Mouse (Mus musculus) CH12.LX (cell line): ENCODE results near the gene Plekhj1. TPM values are rescaled to one million over a fixed set of nuclear protein-coding genes. Genes with fewer than 3 reads are reported as not detected.

Experiments
- DNase-seq: peaks from one replicate; pipeline ENCODE4 v3.0.0-alpha.2; 2013; ENCODE audit errors: extremely low read depth
- H3K27ac ChIP-seq: 2 replicates; pipeline ENCODE4 v1.5.1; 2012; ENCODE audit warnings: low read depth, mild to moderate bottlenecking, control low read depth, moderate library complexity; ENCODE audit not compliant: insufficient read depth
- H3K27me3 ChIP-seq: replicated peaks from 2 replicates; pipeline ENCODE3; 2012; ENCODE audit warnings: inconsistent platforms
- H3K36me3 ChIP-seq, 2 experiments: replicated peaks in 1 of 2; 2 replicates each; pipeline versions ENCODE3 to v1.6.1; 2012; ENCODE audit warnings: inconsistent platforms in 1 of 2, low read length in 1 of 2, mild to moderate bottlenecking in 1 of 2, mixed read lengths in 1 of 2, moderate library complexity in 1 of 2; ENCODE audit not compliant: control insufficient read depth in 1 of 2, insufficient read depth in 1 of 2
- H3K4me1 ChIP-seq, 2 experiments: 2 replicates each; pipeline ENCODE4 v1.6.1; 2012; ENCODE audit warnings: inconsistent platforms in 1 of 2, moderate library complexity in 1 of 2; ENCODE audit not compliant: insufficient read depth in 2 of 2, control insufficient read depth in 1 of 2
- H3K4me2 ChIP-seq: 2 replicates; pipeline ENCODE4 v1.6.1; 2012; ENCODE audit warnings: low read depth, mild to moderate bottlenecking, control low read depth; ENCODE audit not compliant: poor library complexity, insufficient read depth, severe bottlenecking
- H3K4me3 ChIP-seq, 3 experiments: fragments of 150-350 bp in 1 of 3; sonication (generic) in 1 of 3; replicated peaks in 1 of 3; 2 replicates each; pipeline versions ENCODE3 to v1.5.1; 2011 to 2012; ENCODE audit warnings: low read depth in 2 of 3, low read length in 2 of 3, mild to moderate bottlenecking in 2 of 3, moderate library complexity in 2 of 3, control low read depth in 1 of 3, improper control_type of control experiment in 1 of 3, inconsistent platforms in 1 of 3, mixed read lengths in 1 of 3; ENCODE audit not compliant: poor library complexity in 1 of 3
- H3K79me2 ChIP-seq: replicated peaks from 2 replicates; pipeline ENCODE4 v1.6.1; 2012; ENCODE audit warnings: mild to moderate bottlenecking, moderate library complexity; ENCODE audit not compliant: control insufficient read depth, poor library complexity, insufficient read depth, severe bottlenecking; ENCODE audit errors: extremely low read depth
- H3K9ac ChIP-seq: 2 replicates; pipeline ENCODE4 v1.6.1; 2012; ENCODE audit warnings: low read depth, mild to moderate bottlenecking, control low read depth, moderate library complexity; ENCODE audit not compliant: insufficient read depth
- H3K9me3 ChIP-seq: replicated peaks from 2 replicates; pipeline ENCODE3; 2012; ENCODE audit warnings: low read length, inconsistent platforms, mixed read lengths
- BHLHE40 ChIP-seq: IDR thresholded peaks from 2 replicates; pipeline ENCODE4 v1.6.1; 2011; ENCODE audit warnings: mild to moderate bottlenecking, low read depth, low read length, improper control_type of control experiment
- CHD1 ChIP-seq: IDR thresholded peaks from 2 replicates; pipeline ENCODE4 v1.6.1; 2012; ENCODE audit warnings: low read depth, low read length, improper control_type of control experiment, inconsistent platforms
- CHD2 ChIP-seq: IDR thresholded peaks from 2 replicates; pipeline ENCODE4 v1.6.1; 2011; ENCODE audit warnings: low read length, improper control_type of control experiment
- CTCF ChIP-seq, 2 experiments: IDR thresholded peaks in 1 of 2; conservative IDR thresholded peaks in 1 of 2; 2 replicates each; pipeline ENCODE4 v1.5.1; 2011 to 2012; ENCODE audit warnings: low read depth in 2 of 2, low read length in 2 of 2, improper control_type of control experiment in 1 of 2, inconsistent platforms in 1 of 2, mild to moderate bottlenecking in 1 of 2, moderate library complexity in 1 of 2
- EP300 ChIP-seq: IDR thresholded peaks from 2 replicates; pipeline ENCODE4 v1.6.1; 2011; ENCODE audit warnings: low read length, improper control_type of control experiment
- GABPA ChIP-seq: IDR thresholded peaks from 2 replicates; pipeline ENCODE4 v1.6.1; 2012; ENCODE audit warnings: low read depth, low read length, improper control_type of control experiment, inconsistent platforms; ENCODE audit not compliant: insufficient replicate concordance
- JUN ChIP-seq: IDR thresholded peaks from 2 replicates; pipeline ENCODE4 v1.6.1; 2011; ENCODE audit warnings: low read depth, mild to moderate bottlenecking, low read length, improper control_type of control experiment, moderate library complexity; ENCODE audit not compliant: insufficient read depth
- JUND ChIP-seq: conservative IDR thresholded peaks from 2 replicates; pipeline ENCODE4 v1.6.1; 2011; ENCODE audit warnings: low read depth, low read length, improper control_type of control experiment
- MAFK ChIP-seq: IDR thresholded peaks from 2 replicates; pipeline ENCODE4 v1.6.1; 2011; ENCODE audit warnings: low read length, improper control_type of control experiment; ENCODE audit not compliant: insufficient replicate concordance
- MAX ChIP-seq: IDR thresholded peaks from 2 replicates; pipeline ENCODE4 v1.6.1; 2011; ENCODE audit warnings: low read length, improper control_type of control experiment
- POLR2AphosphoS2 ChIP-seq: IDR thresholded peaks from 2 replicates; pipeline ENCODE4 v1.6.1; 2011; ENCODE audit warnings: low read depth, low read length, improper control_type of control experiment
- SIN3A ChIP-seq: IDR thresholded peaks from 2 replicates; pipeline ENCODE4 v1.6.1; 2012; ENCODE audit warnings: low read length, improper control_type of control experiment, inconsistent platforms
- TBP ChIP-seq: conservative IDR thresholded peaks from 2 replicates; pipeline ENCODE4 v1.6.1; 2011; ENCODE audit warnings: low read depth, low read length, improper control_type of control experiment
- TCF12 ChIP-seq: IDR thresholded peaks from 2 replicates; pipeline ENCODE4 v1.6.1; 2014; ENCODE audit warnings: low read depth, mild to moderate bottlenecking, inconsistent platforms, low read length, improper control_type of control experiment
- USF1 ChIP-seq: IDR thresholded peaks from 2 replicates; pipeline ENCODE4 v1.6.1; 2014; ENCODE audit warnings: low read depth, mild to moderate bottlenecking, inconsistent platforms, low read length, improper control_type of control experiment
- ZC3H11A ChIP-seq: IDR thresholded peaks from 2 replicates; pipeline ENCODE4 v1.6.1; 2012; ENCODE audit warnings: low read depth, mild to moderate bottlenecking, inconsistent platforms, low read length, improper control_type of control experiment
- ZMIZ1 ChIP-seq: IDR thresholded peaks from 2 replicates; pipeline ENCODE4 v1.6.1; 2012; ENCODE audit warnings: low read depth, mild to moderate bottlenecking, inconsistent platforms, low read length, improper control_type of control experiment
- dilution Hi-C: fragments of 300-500 bp; cut with MboI; formaldehyde crosslinking; loops from 2 replicates; pipeline ENCODE4 v1.14.3; 2020; ENCODE audit warnings: low sequenced_read_pairs; ENCODE audit not compliant: extremely low pct_unique_long_range_greater_than_20kb, extremely low pct_ligation_motif_present
- in situ Hi-C: fragments of 300-500 bp; cut with MboI; formaldehyde crosslinking; loops from 3 replicates; pipeline ENCODE4 v1.14.3; 2019; ENCODE audit warnings: low sequenced_read_pairs, low pct_ligation_motif_present, low pct_unique_long_range_greater_than_20kb, mixed read lengths
- polyA plus RNA-seq: library from polyadenylated mRNA; unstranded; fragments of >175 nt; gene quantifications from 2 replicates; pipeline ENCODE4 v1.2.1, GENCODE M21; 2012; ENCODE audit warnings: low read depth; ENCODE audit not compliant: insufficient read length
- total RNA-seq, 2 experiments: library from RNA; depleted of rRNA; stranded (reverse); fragments of 300-350 nt in 1 of 2; fragments of >200 nt in 1 of 2; gene quantifications; 2 replicates each; pipeline ENCODE4 v1.2.3; 2012 to 2014

Gene Plekhj1
- total and polyA plus RNA-seq, 3 experiments, result 63.4 to 123 (median 63.8) TPM

DNA sequence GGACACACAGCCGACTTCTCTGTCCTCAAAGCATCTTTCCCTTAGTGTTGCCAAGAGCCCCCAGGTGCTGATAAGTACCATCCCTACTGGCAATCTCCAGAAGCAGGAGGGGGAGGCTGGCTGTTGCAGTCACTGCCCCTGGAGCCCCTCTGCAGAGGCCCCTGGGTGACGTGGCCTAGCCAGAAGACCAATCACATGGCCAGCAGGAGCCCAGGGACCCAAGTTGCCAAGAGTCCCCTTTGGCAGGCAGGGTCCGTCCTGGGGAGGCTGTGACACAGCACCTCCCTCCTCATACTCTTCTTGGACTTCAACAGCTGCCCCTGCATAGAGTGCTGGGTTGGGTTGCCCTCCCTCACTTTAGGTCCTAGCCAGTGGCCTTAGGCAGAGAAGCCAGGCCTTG is 4.6 kb upstream of the Plekhj1 start:
- H3K79me2 ChIP-seq, result peaks cover 30% of the 10 kb centered on the region
- H3K4me2 ChIP-seq, result no peak overlapping the region
- no peak for DNase-seq
- H3K27me3 ChIP-seq, result no peaks in the 10 kb centered on the region
- peaks cover 6 to 17% of the 10 kb centered on the region in 2 experiments for H3K4me1 ChIP-seq
- dilution Hi-C loops (no loop called here), in situ Hi-C loops (loop anchor here (10.0 kb wide), 1 partner anchor 192 kb away; no protein-coding TSS in a partner anchor)
- H3K36me3 ChIP-seq, result peaks cover 61 to 79% of the 10 kb centered on the region in 2 experiments
- no peak overlapping the region for H3K27ac ChIP-seq
- no peak overlapping the region for H3K9ac ChIP-seq
- H3K9me3 ChIP-seq, result peaks cover 5% of the 10 kb centered on the region
- no peak overlapping the region for H3K4me3 ChIP-seq
- TF ChIP-seq CHD2 (no peak), CTCF (conservative IDR thresholded peaks at IDR 0.05 in 1 of 2, IDR thresholded peaks at IDR 0.05 in 1 of 2; ENCODE audit: low read depth in 2 of 2, low read length in 2 of 2) (no peak), EP300 (no peak), TBP (no peak), ZMIZ1 (no peak), MAX (no peak), BHLHE40 (no peak), JUN (no peak), CHD1 (no peak), JUND (no peak)

DNA sequence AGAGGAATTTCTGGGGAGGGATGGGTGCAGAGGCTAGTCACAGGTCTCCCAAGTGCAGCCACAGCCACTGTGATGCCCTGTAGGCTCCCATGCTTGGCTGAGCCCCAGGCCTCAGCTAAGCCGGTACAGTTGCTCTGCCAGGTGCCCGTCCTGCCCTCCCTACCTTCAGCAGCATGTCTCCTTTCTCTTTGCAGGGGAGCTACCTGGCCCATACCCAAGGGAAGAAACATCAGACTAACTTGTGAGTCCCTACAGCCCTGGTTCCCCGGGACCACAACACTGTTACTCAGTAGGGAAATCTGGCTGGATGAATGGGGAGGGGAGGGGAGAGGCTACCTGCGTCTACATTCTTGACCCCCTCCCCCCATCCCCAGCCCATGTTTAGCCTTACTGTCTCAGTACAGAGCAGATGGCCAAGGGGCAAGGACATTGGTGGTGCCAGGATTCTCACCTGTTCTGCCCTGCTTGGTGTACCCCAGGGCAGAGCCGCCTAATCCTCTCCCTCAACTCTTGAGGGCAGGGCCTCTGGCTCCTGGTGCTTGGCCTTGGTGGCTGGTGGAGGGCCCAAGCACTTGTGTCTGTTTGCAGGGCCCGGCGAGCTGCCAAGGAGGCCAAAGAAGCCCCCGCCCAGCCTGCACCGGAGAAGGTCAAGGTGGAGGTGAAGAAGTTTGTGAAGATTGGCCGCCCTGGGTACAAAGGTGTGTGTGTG is 3.9 kb upstream of the Plekhj1 start:
- DNase-seq, result no peak
- in situ Hi-C loops, result loop anchor here (10.0 kb wide), 1 partner anchor 192 kb away; no protein-coding TSS in a partner anchor

DNA sequence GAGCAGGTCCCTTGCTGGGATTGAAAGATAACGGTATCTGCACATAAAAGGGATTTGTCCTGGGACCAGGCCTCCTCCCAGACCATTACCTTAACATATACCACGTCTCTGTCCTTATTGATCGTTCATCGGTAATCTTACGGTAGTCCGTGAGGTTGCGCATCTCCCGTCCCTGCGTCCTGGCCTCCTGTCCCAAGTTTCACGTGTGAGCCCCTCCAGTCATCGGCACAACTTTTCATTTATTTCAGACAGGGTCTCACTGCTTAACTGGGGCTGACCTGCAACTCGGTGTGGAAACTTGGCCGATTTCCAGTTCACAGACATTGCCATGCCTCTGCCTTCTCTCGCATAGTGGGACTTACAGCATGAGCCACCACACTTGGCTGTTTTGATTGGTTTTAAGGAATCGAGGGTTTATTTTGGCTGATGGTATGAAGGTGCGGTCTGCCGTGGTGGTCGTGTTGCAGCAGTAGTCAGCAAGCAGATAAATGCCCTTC is 692 bp upstream of the Plekhj1 start:
- peak overlapping the region; percentile 73 for H3K4me2 ChIP-seq
- peak overlapping the region; percentile 99 for H3K9ac ChIP-seq
- peaks cover 10 to 33% of the 10 kb centered on the region in 2 experiments for H3K4me1 ChIP-seq
- peak overlapping the region; percentile 91 for H3K27ac ChIP-seq
- no peaks in the 10 kb centered on the region for H3K27me3 ChIP-seq
- peaks cover 47% of the 10 kb centered on the region for H3K79me2 ChIP-seq
- H3K36me3 ChIP-seq, result peaks cover 54 to 68% of the 10 kb centered on the region in 2 experiments
- TF ChIP-seq MAFK, result no peak
- no peak for TF ChIP-seq POLR2AphosphoS2
- TF ChIP-seq SIN3A, result peak; percentile 30; the same call in 1 of the 2 replicates
- TF ChIP-seq, all 38 proteins: peak for 1
- dilution Hi-C loops (no loop called here), in situ Hi-C loops (loop anchor here (5.0 kb wide), 1 partner anchor 37 kb away; no protein-coding TSS in a partner anchor)
- no peaks in the 10 kb centered on the region for H3K9me3 ChIP-seq
- peak overlapping the region; percentile 68 to 94 (median 87) for H3K4me3 ChIP-seq
- DNase-seq, result no peak

More for the DNA sequence above, 3.9 kb upstream of the Plekhj1 start:
- no peak overlapping the region for H3K4me3 ChIP-seq
- dilution Hi-C loops, result no loop called here
- H3K9ac ChIP-seq, result no peak overlapping the region
- peaks cover 5% of the 10 kb centered on the region for H3K9me3 ChIP-seq
- H3K79me2 ChIP-seq, result peaks cover 35% of the 10 kb centered on the region
- peaks cover 60 to 75% of the 10 kb centered on the region in 2 experiments for H3K36me3 ChIP-seq
- no peak overlapping the region for H3K4me2 ChIP-seq
- peaks cover 6 to 17% of the 10 kb centered on the region in 2 experiments for H3K4me1 ChIP-seq
- no peak for TF ChIP-seq GABPA
- no peak for TF ChIP-seq CHD1
- no peak for TF ChIP-seq USF1
- TF ChIP-seq ZC3H11A, result no peak
- no peak for TF ChIP-seq TCF12
- no peak overlapping the region for H3K27ac ChIP-seq
- no peaks in the 10 kb centered on the region for H3K27me3 ChIP-seq
